Mouse (Mus musculus) frontal cortex, adult (tissue): ENCODE results near the gene Foxj1.

ENCODE experiments used
- ATAC-seq: cut with Nextera tagmentation; 2 replicates; pipeline ENCODE4 v1.9.2; 2017; ENCODE audit warnings: mild to moderate bottlenecking, moderate library complexity, mixed read lengths; ENCODE audit not compliant: low TSS enrichment

The Foxj1 gene

DNA sequence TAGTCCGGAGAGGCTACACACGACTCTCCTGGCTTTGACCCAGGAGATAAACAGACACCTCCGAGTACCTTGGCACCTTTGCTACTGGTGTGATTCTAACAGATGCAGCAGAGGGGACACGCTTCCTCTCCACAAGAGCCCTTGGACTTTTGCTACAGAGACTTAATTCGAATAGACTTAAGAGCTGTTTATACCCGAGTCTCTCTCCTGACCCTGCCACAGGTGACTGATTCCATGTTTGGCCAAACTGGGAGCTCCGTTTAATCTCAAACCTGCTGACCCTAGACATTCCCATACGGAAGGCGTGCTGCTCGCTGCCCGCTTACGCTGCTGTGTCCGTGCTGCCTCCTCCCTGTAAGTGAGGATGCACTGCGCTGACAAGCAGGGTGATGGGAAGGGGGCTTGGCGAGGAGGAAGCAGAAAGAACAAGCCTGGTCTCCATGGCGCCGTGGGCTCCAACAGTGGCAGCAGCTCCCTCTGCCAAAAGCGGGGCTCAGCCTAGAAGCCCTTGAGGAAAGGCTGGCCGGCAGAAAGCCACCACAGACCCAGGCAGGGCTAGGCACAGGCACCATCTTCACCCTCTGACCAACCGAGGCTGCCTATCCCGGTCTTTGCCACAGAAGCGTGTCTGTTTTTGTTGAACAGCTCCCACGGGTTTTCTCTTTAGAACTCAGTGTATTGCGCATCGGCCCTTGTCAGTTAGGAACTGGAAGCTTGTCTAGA lies 7.0 kb upstream of the Foxj1 start:
- no peak for ATAC-seq

DNA sequence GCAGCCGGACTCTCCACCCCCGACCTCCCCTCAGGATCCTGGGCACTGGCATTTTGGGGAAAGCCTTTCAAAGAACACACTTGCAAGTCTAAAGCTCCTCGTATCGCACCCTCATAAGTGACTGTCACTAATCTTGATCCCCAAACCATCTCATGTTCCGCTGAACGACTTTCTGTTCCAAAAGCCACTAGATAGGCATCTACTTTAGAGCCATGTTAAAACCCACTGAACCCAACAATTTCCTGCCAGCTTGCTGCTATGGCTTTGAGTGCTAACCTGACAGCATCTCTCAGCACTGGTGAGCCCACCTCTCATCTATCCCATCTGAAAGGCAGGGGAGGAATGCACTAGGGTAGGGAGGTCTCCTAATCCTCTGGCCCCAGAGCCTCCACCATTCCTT lies 2.3 kb upstream of the Foxj1 start:
- ATAC-seq = no peak

DNA sequence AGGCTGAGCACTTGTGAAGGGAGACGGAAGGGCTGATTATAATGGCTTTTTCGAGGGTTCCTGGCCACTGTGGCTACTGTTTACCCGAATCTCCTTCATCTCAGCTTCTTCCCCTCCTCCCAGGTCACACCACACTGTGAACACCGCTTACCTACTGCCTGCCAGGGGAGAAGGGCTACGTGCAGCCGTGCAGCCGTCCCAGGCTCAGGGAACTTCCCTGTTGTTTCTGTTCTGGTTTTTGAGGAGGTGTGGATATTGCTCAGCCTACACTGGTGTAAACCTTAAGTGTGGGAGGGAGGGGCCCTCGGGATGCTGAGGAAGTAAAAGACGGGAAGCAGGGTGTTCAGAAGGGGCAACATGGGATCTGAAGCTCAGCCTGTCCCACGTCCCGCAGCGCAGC lies 1.8 kb upstream of the Foxj1 start:
- ATAC-seq = no peak

DNA sequence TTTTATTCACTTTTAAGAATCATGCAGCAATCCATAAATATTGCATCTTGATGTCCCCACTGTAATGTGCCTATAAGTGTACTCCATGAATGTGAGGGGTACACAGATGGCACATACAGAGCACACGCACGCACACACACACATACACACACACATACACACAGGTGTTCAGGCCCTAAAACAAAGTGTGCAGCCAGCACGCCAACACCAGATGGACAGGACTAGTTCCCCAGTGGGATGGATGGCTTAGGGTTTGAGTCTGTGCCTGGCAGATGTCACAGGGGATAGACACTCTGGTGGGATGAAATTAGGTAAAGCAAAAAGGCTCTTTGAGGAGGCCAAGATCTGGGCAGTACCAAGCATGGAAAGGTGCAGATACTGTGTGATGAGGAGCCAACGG lies 1.2 kb upstream of the Foxj1 start:
- no peak for ATAC-seq

DNA sequence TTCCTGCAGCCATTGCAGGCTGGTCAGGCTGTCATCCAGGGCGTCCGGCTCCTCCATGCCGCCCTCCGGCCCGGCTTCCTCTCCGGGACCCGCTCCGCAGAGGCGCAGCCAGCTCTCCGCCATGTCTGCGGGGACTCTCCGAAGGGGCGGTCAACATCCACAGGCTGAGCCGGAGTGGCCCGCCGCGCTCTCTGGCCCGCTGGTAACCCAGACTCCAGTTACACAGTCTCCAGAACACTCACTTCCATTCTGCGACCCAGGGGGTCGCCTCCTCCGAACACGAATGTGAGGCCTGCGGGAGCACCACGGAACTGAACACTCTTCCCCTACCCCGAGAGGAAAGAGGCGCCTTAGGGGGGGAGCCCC lies 799 bp downstream of the Foxj1 start:
- no peak for ATAC-seq

DNA sequence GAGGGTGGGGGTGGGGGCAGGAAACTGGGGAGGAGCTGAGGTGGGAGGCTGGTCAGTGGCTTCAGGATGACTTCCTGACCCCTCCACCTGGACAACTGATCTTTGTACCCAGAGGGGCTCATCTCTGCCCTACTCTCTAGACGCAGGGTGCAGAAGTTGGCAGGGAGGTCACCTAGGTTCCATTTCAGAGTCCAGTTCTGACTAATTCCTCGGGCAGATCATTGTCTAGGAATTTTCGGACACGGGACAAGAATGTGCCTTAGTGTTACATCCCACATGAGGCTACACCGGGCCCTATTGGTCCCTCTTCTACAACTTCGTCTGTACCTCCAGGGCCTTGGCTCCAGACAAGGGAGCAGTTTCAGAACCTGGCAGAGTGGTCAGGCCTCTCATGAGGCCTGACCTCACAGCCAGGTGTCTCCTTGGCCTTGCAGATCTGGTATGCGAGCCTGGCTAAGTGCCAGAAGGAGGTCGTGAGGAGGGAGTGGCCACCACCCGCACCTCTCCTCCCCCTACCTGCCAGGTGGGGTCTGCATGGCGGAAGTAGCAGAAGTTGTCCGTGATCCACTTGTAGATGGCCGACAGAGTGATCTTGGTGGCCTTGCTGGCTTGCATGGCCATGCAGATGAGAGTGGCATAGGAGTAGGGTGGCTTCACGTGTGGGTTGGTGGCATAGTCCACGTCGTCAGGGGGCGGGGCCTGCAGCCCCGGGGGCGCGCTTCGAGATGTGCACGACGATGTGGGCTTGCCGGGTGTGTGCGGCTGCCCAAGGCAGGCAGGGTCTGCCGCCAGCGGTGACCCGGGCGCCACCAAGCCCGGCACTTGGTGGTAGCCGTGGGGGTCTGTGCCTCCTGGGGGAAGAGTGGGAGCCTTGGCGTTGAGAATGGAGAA lies 1.4 kb downstream of the Foxj1 start:
- ATAC-seq = no peak

DNA sequence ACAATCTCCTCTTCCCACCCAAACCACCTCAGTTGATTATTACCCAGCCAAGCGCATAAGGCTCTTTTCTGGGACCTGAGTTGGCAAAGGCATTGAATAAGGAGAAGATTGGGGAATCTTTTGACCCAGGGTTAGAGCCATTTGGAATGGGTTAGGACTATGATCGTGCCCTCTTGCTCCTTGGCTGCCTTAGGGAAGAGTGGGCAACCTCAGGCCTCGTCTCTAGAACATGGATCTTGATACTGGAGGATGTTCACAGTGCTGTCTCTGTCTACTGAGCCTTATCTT lies 2.3 kb downstream of the Foxj1 start:
- no peak for ATAC-seq

DNA sequence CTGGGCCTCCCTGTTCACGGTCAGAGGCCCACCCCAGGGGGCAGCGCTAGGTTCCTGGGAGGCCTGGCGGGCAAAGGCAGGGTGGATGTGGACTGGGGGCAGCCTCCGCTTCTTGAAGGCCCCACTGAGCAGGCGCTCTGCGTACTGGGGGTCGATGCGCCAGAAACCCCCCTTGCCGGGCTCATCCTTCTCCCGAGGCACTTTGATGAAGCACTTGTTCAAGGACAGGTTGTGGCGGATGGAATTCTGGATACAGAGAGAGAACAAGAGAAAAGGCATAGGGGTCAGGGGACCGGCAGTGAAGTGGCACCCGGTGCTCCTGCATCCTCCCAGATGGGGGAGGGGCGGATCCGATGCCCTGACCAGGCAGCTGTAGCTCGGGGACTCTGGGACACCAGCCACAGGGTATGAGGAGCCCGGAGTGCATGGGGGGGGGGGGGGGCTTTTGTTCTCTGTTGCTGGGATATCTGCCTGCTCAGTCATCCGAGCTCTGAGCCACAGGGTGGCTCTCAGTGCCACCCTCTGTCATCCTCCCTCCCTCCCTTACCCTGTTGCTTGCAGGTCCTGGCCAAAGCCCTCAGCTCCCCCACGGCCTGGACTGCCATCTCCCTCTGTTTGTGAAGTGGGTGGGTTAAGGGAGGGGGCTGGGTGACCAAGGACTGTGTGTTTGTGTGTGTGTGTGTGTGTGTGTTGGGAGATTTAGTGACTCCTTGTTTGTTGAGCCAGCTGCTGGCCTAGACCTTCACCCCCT lies 2.8 kb downstream of the Foxj1 start:
- 0 out of 2 replicates have a peak, but pooled peaks have one; percentile 11 for ATAC-seq

- ATAC-seq = no peak
Observed at GRCm38 (mm10) chr11:116330211-116330518, 5.0 kb downstream of the Foxj1 start.

- no peak for ATAC-seq
Observed at GRCm38 (mm10) chr11:116329314-116330210, 5.6 kb downstream of the Foxj1 start.

GRCm38 (mm10) chr11:116326963-116327603 lies 8.1 kb downstream of the Foxj1 start:
- no peak for ATAC-seq

DNA sequence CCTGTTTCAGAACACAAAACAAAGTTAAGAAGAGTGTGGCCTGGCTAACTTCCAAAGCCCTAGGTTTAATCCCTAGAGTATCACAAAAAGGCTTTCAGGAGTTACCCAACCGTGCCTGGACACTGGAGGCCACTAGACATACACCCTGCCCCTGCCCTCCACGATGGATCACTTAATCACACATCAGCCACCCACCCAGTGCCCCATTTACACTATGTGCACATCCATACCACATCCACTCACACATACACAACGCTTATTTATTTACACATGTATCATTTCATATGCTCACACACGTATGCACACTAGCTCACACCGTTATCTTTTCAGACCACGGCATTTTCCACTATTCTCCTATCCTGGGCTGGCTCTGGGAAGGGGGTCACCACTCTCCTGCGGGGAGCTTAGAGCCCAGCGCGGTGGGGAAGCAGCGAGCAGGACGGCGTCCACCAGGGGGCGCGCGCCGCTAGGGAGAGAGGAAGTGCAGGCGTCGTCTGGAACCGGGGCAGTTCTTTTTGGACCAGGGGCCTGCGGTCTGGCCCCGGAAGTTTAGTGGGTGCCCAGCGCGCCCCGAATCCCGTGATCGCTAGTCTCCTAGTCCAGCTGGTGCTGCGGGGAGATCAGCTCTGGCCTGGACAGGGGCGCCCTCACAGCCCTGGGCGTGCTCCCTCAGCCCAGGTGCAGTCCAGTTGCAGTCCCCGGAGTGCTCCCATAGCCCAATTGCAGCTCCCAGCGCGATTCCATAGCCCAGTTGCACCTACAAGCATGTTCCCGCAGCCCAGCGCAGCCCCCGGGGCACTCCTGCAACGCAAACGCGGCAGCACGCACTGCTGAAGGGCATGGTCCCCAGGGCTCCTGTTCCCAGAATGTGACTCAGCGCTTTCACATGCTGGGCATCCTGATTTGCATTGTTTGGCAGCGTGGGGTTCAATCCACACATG lies 16.2 kb downstream of the Foxj1 start:
- peak; percentile 85 for ATAC-seq

DNA sequence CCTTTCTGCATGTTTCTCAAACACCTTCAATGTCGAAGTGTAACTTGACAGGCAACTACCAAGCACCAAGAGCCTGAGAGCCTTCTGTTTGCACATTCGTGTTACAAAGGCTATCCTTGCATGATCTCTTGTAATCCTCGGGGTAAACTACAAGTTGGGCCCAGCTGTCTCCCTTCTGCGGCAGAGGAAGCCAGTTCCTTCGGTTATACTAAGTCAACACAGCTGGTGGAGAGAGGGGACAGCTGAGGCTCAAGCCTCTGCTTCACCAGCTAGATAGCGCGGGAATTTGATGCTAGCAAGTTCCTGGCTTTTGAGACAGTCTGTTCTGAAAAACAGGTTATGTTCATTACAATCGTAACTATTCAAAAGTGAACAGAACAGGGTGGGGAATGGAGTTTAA lies 22.8 kb downstream of the Foxj1 start:
- no peak for ATAC-seq

GRCm38 (mm10) chr11:116311169-116311568 lies 24.0 kb downstream of the Foxj1 start:
- ATAC-seq = peak; percentile 68; the same call in 1 of the 2 replicates

DNA sequence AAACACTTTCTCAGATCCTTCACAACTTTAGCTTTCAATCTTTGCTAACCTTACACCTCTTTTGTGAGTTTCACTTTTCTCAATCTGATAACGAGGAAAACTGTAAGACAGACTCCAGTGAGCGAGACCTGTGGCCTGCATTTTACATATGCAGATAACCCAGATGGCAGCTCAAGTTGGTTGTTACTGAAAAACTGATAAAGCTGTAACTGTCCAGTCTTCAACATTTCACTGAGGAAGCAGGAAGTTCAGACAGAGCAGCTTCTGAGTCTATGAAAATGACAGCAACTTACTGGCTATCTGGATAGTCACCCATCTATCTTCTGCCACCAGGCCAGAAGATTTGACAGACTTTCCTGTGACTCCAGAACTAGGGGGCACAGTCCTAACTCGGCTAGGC lies 25.6 kb downstream of the Foxj1 start:
- no peak for ATAC-seq

- no peak for ATAC-seq
Observed at GRCm38 (mm10) chr11:116307762-116308531, 27.3 kb downstream of the Foxj1 start.

GRCm38 (mm10) chr11:116307019-116307725 lies 28.0 kb downstream of the Foxj1 start, which contains the start of gene Exoc7:
Gene Exoc7 (minus strand): TSS chr11:116307233.
- no peak for ATAC-seq

- ATAC-seq = peak; percentile 90
Observed at GRCm38 (mm10) chr11:116306126-116306982, 28.8 kb downstream of the Foxj1 start.
